Mouse (Mus musculus): ENCODE data around the gene Mturn.

- TF ChIP-seq POLR2A (IDR thresholded peaks at IDR 0.05; ENCODE audit: control insufficient read depth, extremely low read depth, insufficient read depth, low read length, poor library complexity) (no peak), CTCF (IDR thresholded peaks at IDR 0.05; ENCODE audit: borderline replicate concordance, control insufficient read depth, extremely low read depth, insufficient read depth, low read length, poor library complexity) (no peak)
Observed at GRCm38 (mm10) chr6:54686946-54687737, 5.7 kb downstream of the Mturn start.
